Mouse (Mus musculus) testis, adult 2 months (tissue): Measurements from ENCODE around the gene Micu2.

Experiments
- CTCF ChIP-seq: fragments of 200-500 bp; IDR thresholded peaks from 2 replicates; pipeline ENCODE4 v1.5.1; 2012; ENCODE audit warnings: low read depth, mild to moderate bottlenecking, inconsistent platforms, low read length, moderate library complexity; ENCODE audit not compliant: control insufficient read depth, insufficient read depth, insufficient replicate concordance
- POLR2A ChIP-seq: fragments of 200-500 bp; IDR thresholded peaks from 2 replicates; pipeline ENCODE4 v1.6.1; 2012; ENCODE audit warnings: low read depth, mild to moderate bottlenecking, inconsistent platforms, low read length, moderate library complexity; ENCODE audit not compliant: control insufficient read depth

- TF ChIP-seq POLR2A (no peak), CTCF (no peak)
Observed at GRCm38 (mm10) chr14:57919148-57919875, 79.8 kb downstream of the Micu2 start.
